Mouse (Mus musculus) hindbrain, embryonic 10.5 days (tissue): ENCODE results near the gene Itpr2. TPM values are rescaled to one million over a fixed set of nuclear protein-coding genes. Genes with fewer than 3 reads are reported as not detected.

Experiments
- DNase-seq: peaks from one replicate; pipeline ENCODE4 v3.0.0-alpha.2; 2017; ENCODE audit warnings: low spot score
- H3K27ac ChIP-seq: fragments of 300-500 bp; sonication (generic); 2 replicates; pipeline ENCODE4 v1.5.1; 2016; ENCODE audit warnings: mild to moderate bottlenecking, moderate library complexity
- H3K27me3 ChIP-seq: fragments of 300-500 bp; sonication (generic); 2 replicates; pipeline ENCODE4 v1.6.1; 2016; ENCODE audit warnings: mild to moderate bottlenecking; ENCODE audit not compliant: poor library complexity, insufficient read depth, severe bottlenecking
- H3K36me3 ChIP-seq: fragments of 300-500 bp; sonication (generic); 2 replicates; pipeline ENCODE4 v1.6.1; 2016; ENCODE audit warnings: mild to moderate bottlenecking, moderate library complexity
- H3K4me1 ChIP-seq: fragments of 300-500 bp; sonication (generic); replicated peaks from 2 replicates; pipeline ENCODE4 v1.6.1; 2016; ENCODE audit warnings: mild to moderate bottlenecking
- H3K4me3 ChIP-seq: fragments of 300-500 bp; sonication (generic); 2 replicates; pipeline ENCODE4 v1.5.1; 2016; ENCODE audit warnings: mild to moderate bottlenecking, moderate library complexity
- H3K9me3 ChIP-seq: fragments of 300-500 bp; sonication (generic); 2 replicates; pipeline ENCODE4 v1.6.1; 2016; ENCODE audit warnings: mild to moderate bottlenecking, moderate library complexity
- WGBS: fragments of 180-500 bp; shearing (Covaris S2); methylation state at CpG from one replicate; pipeline ENCODE4 v1.1.7; 2016; 5-methylcytosine and 5-hydroxymethylcytosine counted together
- polyA plus RNA-seq: library from polyadenylated mRNA; unstranded; fragments of >200 nt; fragmentation: Nextera tagmentation; extraction: Ambion mirVana; gene quantifications from 2 replicates; pipeline ENCODE4 v1.2.1, GENCODE M21; 2016

The Itpr2 gene
- polyA plus RNA-seq, 1 experiment from 2014 or later: 5.0 TPM

DNA sequence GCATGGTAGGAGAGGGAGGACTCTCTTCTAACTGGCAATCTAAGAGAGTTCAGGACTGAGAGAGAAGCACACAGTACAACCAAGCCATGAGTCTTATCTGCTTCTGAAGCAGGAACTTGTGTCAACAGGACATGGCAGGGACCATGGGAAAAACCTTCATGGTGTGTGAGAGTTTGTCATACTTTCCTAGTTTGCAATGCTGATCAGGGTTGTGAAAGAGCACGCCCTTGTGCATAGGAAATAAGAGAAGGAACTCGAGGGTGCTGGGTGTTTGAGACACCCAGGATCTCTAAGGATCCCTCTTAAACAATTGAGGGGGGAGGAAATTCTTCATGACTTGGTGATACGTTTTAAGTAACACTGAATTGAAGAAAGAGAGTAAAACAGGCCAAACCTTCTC lies 172.9 kb downstream of the Itpr2 start:
- Histone ChIP-seq H3K4me1 (peaks cover 14% of the 10 kb centered on the region), H3K27me3 (no peaks in the 10 kb centered on the region), H3K27ac (no peak overlapping the region), H3K4me3 (no peak overlapping the region), H3K9me3 (no peaks in the 10 kb centered on the region), H3K36me3 (no peaks in the 10 kb centered on the region)
- DNase-seq: no peak
- WGBS: 92% methylated on average over 3 of the region's 3 CpGs

DNA sequence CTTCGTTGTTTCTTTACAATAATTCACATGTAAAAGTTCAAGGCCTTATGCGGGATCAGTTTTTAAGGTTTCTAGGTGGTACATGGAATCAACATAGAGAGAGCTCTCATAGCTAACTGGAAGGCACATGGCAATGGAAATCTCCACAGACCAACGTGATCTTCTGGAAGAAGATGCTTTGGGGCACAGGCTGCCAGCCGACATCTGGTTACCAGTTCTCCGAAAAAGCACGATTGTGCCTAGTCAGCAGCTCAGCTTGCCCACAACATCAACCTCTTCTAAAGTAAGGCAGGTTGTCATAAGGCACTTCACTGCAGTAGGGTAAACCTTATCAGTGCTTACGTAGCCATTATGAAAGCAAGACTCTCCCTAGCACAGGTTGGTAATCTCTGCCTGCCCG lies 175.4 kb downstream of the Itpr2 start:
- DNase-seq: no peak
- no peaks in the 10 kb centered on the region for H3K27me3 ChIP-seq
- no peaks in the 10 kb centered on the region for H3K36me3 ChIP-seq
- no peak overlapping the region for H3K27ac ChIP-seq
- H3K9me3 ChIP-seq: no peaks in the 10 kb centered on the region
- 94% methylated on average over 8 of the region's 8 CpGs for WGBS
- peaks cover 23% of the 10 kb centered on the region for H3K4me1 ChIP-seq
- no peak overlapping the region for H3K4me3 ChIP-seq

DNA sequence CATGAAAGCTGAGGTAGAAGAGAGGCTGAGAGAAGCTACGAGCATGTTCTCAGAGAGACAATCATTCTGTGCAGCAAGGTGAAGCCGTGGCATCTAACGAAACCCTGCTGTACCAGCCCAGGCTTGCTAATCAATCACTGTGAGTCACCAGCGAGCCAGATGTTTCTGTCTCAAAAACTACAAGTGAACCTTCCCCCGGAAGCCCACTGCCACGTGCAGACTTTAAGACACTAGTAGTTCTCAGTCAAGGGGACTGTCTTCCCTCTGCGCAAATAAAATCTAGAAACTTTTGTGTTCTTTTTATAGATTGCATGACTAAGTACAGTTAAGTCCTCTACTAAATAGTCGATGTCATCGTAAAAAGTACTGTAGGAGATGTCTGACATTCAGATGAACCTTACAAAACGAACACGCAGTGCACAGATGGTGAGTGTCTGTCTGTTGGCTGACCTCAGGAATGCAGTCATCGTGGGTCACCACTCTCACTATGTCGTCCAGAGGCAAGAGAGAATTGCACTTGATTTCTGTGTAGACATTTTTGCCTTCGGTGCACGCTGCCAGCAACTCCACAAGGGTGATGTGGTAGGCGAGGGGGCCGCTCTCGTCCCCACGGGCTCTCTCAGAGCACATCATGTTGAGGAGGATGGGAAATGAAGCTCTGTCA lies 177.3 kb downstream of the Itpr2 start:
- 83% methylated on average over 19 of the region's 19 CpGs for whole genome bisulfite sequencing

DNA sequence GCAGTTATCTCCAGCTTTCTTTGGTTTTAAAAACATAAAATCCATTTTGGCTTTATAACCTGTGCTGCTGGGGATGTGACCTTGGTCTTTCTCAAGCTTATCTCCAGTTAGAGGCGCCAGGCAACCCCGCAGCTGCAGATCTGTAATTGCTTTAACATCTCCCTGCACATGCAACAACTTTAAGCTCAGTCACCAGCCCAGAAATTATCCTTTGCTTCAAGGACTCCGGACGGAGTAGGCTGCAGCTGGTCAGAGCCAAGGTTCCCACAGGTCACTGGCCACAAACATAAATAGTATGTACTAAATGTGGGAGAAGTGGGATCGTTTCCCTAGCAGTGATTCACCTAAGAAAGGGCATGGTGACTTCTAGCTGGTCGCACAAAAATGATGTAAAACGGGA lies 179.5 kb downstream of the Itpr2 start:
- Histone ChIP-seq H3K9me3 (no peaks in the 10 kb centered on the region), H3K36me3 (no peaks in the 10 kb centered on the region), H3K4me1 (peaks cover 15% of the 10 kb centered on the region; the same call in 1 of the 2 replicates), H3K27me3 (no peaks in the 10 kb centered on the region), H3K27ac (no peak overlapping the region), H3K4me3 (no peak overlapping the region)
- DNase-seq: no peak
- WGBS: 85% methylated on average over 7 of the region's 7 CpGs

More for the DNA sequence above, 177.3 kb downstream of the Itpr2 start:
- Histone ChIP-seq H3K4me1 (peaks cover 15% of the 10 kb centered on the region; the same call in 1 of the 2 replicates), H3K36me3 (no peaks in the 10 kb centered on the region), H3K4me3 (no peak overlapping the region), H3K27ac (no peak overlapping the region), H3K9me3 (no peaks in the 10 kb centered on the region), H3K27me3 (no peaks in the 10 kb centered on the region)
- no peak for DNase-seq

DNA sequence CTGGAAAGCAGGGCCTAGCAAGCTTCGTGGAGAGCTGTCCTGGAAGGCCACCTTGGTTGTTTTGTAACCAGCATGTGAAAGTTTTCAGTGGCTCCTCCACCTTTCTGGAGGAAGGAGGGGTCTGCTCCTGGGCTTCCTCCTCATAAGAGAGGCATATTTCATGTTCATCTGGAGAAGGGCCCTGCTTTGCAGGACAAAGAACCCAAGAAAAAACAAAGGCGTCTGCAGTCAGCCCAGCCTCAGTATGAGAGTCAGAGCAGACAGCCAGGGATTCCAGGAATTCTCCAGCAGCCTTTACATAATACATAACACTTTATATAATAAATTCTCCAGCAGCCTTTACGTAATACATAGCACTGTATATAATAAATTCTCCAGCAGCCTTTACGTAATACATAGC lies 180.1 kb downstream of the Itpr2 start:
- Histone ChIP-seq H3K27me3 (no peaks in the 10 kb centered on the region), H3K9me3 (no peaks in the 10 kb centered on the region), H3K36me3 (no peaks in the 10 kb centered on the region), H3K4me1 (peaks cover 21% of the 10 kb centered on the region; the same call in 1 of the 2 replicates), H3K27ac (no peak overlapping the region), H3K4me3 (no peak overlapping the region)
- 70% methylated on average over 4 of the region's 4 CpGs for WGBS
- DNase-seq: no peak

DNA sequence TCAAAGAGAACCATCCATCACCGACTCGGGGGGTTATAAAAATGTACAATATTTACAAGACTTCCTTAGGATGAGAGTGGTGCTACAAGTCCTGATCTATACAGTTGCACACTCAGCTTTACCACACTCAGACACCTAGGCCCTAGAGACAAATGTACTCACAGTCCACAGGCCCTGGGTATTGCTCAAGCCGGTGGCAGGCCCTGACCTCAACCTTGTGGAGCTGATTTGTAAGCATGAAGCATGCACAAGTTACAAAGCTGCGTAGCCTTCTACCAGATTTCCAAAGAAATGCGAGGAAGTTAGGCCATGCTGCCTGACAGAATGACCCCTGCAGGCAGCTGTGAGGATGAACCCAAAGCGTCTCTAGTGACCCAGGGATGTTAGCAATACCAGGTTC lies 185.6 kb downstream of the Itpr2 start:
- no peak for DNase-seq
- no peaks in the 10 kb centered on the region for H3K9me3 ChIP-seq
- no peak overlapping the region for H3K27ac ChIP-seq
- H3K27me3 ChIP-seq: no peaks in the 10 kb centered on the region
- peaks cover 9% of the 10 kb centered on the region; the same call in 1 of the 2 replicates for H3K4me1 ChIP-seq
- H3K4me3 ChIP-seq: no peak overlapping the region
- H3K36me3 ChIP-seq: no peaks in the 10 kb centered on the region
- 86% methylated on average over 6 of the region's 6 CpGs for WGBS

DNA sequence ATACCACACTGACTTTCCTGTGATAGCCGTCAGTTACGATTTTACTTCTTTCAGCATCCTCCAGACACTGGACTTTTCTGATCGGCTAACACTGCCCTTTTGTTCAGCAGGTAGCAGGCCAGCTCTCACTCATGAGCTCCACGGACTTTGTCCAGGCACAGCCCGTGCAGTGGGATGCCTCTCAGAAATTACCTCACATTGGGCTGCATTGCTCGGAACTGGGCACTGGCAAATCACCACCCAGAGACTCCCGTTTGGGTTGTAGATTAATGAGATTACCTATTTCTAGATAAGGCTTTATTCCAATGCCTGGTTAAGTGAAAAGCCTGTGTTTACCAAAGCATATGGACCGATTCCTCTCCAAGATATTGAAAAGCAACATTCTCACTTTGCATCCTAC lies 186.9 kb downstream of the Itpr2 start:
- DNase-seq: no peak
- Histone ChIP-seq H3K9me3 (no peaks in the 10 kb centered on the region), H3K36me3 (no peaks in the 10 kb centered on the region), H3K27ac (no peak overlapping the region), H3K4me3 (no peak overlapping the region), H3K4me1 (peaks cover 11% of the 10 kb centered on the region; the same call in 1 of the 2 replicates), H3K27me3 (no peaks in the 10 kb centered on the region)
- WGBS: 94% methylated on average over 8 of the region's 8 CpGs

DNA sequence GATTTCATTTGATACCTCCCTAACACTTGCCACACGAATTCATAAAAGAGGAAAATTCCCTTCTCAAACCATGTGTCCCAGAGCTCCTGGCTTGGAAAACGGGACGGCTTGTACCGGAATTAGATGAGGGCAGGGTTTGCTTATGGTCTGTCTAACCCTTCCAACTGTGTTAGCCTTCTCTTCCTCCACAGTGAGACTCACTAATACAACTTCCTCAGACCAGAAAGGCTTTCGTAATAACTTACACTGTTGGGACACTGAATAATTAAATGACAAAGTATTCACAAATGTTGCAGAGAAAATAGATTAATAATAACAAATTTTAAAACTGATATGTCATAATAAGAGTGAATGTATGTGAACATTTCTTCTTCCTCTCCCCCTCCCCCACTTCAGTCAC lies 187.7 kb downstream of the Itpr2 start:
- Histone ChIP-seq H3K27ac (no peak overlapping the region), H3K4me3 (no peak overlapping the region), H3K4me1 (peaks cover 11% of the 10 kb centered on the region; the same call in 1 of the 2 replicates), H3K27me3 (no peaks in the 10 kb centered on the region), H3K9me3 (no peaks in the 10 kb centered on the region), H3K36me3 (no peaks in the 10 kb centered on the region)
- WGBS: 81% methylated on average over 5 of the region's 5 CpGs
- DNase-seq: no peak

DNA sequence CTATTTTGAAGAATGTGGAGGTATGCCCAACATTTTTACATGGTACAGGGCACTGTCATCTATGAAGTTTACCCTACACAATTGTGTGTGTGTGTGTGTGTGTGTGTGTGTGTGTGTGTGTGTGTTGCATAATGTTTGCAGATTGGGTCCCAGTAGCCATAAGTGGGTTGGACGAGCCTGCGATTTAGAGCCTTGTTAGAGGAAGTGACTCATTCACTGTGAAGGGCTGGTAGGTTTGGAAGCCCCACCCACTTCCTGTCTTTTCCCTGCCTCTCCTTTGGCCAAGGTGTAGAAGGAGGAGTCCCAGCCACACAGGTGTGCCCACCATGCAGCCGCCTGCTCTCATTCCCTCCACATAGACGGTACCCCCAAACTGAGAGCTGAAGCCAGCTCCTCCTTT lies 188.6 kb downstream of the Itpr2 start:
- H3K4me3 ChIP-seq: no peak overlapping the region
- 93% methylated on average over 4 of the region's 4 CpGs for WGBS
- no peaks in the 10 kb centered on the region for H3K36me3 ChIP-seq
- no peaks in the 10 kb centered on the region for H3K27me3 ChIP-seq
- DNase-seq: no peak
- H3K27ac ChIP-seq: no peak overlapping the region; the same call in 1 of the 2 replicates
- no peaks in the 10 kb centered on the region for H3K9me3 ChIP-seq
- H3K4me1 ChIP-seq: peaks cover 11% of the 10 kb centered on the region; the same call in 1 of the 2 replicates

DNA sequence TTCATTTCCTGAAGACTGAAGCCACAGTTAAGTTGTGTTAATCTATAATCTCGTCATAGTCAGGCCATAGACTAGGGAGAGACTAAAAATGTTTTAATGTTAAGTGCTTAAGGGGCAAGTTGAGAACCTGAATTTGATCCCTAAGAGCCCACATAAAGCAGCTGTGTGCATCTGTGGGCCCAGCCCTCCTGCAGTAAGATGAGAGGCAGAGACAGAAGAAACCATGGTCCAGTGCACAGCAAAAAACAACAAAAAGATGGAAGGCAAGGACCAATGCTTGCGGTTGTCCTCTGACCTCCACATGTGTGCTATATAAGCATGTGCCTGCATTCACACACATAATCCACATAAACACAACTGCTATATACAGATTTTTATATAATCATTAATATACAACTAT lies 191.8 kb downstream of the Itpr2 start:
- Histone ChIP-seq H3K9me3 (no peaks in the 10 kb centered on the region), H3K36me3 (no peaks in the 10 kb centered on the region), H3K27me3 (no peaks in the 10 kb centered on the region), H3K4me3 (no peak overlapping the region), H3K27ac (no peak overlapping the region), H3K4me1 (0 out of 2 replicates have a peak, but pooled peaks cover 2% of the 10 kb centered on the region)
- DNase-seq: no peak
- WGBS: 73% methylated on average over 2 of the region's 2 CpGs

DNA sequence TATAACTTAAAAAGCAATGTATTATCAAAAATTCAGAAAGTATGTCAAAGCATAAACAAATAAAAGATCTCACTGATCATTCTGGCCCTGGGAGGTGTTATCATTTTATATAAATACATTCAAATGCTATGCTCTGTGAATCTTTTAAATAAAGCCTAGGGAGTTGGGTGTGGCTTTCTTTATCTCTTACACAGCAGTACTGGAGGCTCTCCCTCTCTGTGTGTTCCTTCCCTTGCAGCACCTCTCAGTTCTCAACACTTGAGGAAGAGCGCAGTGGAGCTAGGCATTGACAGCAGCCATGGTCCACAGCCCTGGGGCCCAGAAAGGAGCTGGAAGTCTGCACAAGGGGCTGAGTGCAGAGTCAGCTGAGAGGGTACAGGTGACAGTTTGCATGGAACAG lies 192.7 kb downstream of the Itpr2 start:
- Histone ChIP-seq H3K27me3 (no peaks in the 10 kb centered on the region), H3K4me3 (no peak overlapping the region), H3K27ac (no peak overlapping the region), H3K4me1 (0 out of 2 replicates have a peak, but pooled peaks cover 2% of the 10 kb centered on the region), H3K36me3 (no peaks in the 10 kb centered on the region), H3K9me3 (no peaks in the 10 kb centered on the region)
- 80% methylated on average over 1 of the region's 1 CpGs for WGBS
- no peak for DNase-seq

DNA sequence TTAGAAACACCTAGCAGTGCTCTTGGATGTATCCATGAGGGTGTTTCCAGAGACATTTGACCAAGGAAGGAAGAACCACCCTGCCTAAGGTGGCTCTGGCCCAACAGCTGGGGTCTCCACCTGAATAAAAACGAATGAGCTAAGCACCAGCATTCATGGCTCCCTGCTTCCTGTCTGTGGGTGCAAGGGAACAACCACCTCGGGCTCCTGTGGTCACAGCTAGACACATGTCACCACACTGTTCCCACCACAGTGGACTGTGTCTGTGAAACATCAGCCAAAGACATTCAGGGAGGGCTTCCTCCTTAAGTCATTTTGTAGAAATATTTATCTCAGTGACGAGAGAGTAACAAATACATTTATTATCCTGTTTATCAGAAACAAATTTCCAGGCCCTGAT lies 196.0 kb downstream of the Itpr2 start:
- H3K27me3 ChIP-seq: no peaks in the 10 kb centered on the region; the same call in 1 of the 2 replicates
- DNase-seq: no peak
- no peak overlapping the region for H3K27ac ChIP-seq
- WGBS: 79% methylated on average over 3 of the region's 3 CpGs
- H3K4me1 ChIP-seq: peaks cover 9% of the 10 kb centered on the region
- no peaks in the 10 kb centered on the region for H3K9me3 ChIP-seq
- no peaks in the 10 kb centered on the region for H3K36me3 ChIP-seq
- no peak overlapping the region for H3K4me3 ChIP-seq

DNA sequence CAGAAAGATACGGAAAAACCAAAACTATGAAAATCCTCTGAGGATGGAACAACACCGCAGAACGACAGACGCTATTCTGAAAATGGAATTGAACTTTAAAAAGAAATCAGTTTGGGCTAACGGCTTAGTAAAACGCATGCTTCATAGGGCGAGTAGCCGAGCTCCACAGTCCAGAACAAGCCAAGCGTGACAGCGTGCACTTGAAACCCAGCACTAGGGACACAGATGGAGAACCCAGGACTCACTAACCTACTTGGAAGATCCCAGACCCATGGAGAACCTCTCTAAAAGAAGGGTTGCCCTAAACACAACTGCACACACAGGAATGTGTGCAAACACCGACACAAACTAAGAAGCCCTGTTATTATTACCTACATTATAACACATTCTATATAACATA lies 197.9 kb downstream of the Itpr2 start:
- WGBS: 84% methylated on average over 11 of the region's 11 CpGs
- H3K36me3 ChIP-seq: no peaks in the 10 kb centered on the region
- H3K4me1 ChIP-seq: peaks cover 12% of the 10 kb centered on the region
- no peaks in the 10 kb centered on the region for H3K9me3 ChIP-seq
- no peaks in the 10 kb centered on the region; the same call in 1 of the 2 replicates for H3K27me3 ChIP-seq
- DNase-seq: no peak
- H3K4me3 ChIP-seq: no peak overlapping the region
- H3K27ac ChIP-seq: no peak overlapping the region
